Mouse (Mus musculus) spleen, adult 12 weeks (tissue): ENCODE results near the gene Mbd3.

Source experiments
- DNase-seq: peaks from one replicate; pipeline ENCODE4 v3.0.0; 2022; ENCODE audit warnings: low spot score

Mbd3 gene

DNA sequence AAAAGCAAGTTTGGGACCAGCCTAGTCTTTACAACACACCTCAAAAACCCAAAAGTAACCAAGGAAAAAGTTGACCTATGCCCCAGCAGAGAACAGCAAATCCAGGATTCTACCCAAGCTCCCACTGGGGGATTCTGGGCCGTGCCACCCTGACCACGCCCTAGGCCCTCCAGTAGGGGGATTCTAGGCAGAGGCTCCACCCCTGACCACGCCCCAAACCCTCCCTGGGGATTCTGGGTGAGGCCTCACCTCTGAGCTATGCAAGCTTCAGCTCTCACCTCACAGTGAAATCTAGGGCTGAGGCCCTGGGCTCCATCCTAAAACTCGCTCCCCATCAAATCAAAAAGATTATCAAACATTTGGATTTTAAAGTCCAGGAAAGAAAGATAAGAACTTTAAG, 24.2 kb upstream of the Mbd3 start:
- DNase-seq = peak; percentile 63

DNA sequence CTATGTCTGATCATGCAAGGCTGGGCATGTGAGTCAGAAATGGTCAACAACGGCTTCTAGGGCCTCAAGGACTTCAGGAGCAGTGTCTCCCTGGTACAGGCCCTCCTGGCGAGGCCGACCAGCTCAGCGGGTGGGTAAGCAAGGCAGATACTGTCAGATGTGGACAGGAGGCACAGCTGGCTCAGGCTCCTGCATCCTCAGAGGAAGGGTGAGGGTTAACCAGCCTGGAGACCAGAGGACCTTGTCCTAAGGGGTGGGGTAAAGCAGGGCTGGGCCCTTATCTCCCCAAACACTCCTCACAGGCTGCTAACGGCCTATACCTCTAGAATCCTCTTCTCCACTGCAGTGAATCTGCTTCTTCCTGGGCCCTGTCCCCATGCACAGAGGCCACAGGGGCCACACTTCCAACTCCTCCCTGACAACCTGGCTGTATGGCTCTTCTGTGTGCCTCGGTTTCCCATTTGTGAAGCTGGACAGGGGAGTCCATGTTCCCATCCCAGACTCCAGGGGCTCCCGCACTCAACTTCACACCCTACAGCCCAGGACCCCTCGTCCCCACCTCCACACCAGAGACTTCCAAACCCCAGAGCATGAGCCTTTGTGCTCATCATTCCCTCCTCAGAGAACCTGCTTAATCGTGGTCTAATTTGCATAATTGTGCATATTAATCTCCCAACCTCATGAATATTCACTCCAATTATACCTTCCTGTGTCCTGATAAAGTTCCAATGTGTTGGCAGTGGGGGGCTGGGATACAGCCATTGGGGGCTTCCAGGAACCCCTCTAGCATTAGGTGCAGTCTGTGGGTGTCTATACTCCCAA, 22.5 kb upstream of the Mbd3 start:
- peak; percentile 58 for DNase-seq

DNA sequence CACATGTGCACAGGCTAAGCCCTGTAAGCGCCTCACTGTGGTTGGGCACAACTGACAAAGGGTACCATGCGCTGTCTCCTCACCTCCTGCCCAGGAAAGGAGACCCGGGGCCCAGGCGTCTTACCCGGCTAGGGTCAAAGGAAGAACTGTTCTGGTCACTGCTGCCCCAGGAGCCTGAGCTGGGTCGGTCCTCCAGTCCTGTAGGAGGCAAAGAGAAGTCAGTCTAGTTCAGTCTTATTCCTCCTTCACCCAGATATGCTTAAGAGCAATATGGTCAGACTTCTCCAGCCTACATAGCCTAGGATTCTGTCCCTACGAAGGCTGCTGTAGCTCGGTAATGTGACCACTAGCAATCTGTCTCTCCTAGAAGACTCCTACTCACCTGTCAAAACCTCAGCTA, 21.9 kb upstream of the Mbd3 start:
- DNase-seq = no peak

DNA sequence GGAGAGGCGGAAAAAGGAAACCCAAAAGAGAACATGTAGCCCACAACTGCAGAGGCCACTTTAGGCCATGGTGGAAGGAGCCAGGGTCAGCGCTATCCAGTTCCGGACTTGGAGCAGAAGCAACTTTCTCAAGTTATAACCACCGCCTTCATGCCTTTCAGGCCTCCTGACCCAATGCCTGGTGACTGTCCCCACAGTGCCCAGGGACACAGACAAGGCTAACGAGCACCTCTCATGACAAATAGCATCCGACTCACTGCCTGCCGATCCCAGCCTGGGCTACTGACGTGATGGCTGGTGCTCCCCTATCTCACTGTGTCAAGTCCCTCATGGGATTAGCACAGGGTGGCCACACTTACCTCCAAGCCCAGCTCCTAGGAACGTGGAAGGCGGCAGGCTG, 21.4 kb upstream of the Mbd3 start:
- DNase-seq = no peak

DNA sequence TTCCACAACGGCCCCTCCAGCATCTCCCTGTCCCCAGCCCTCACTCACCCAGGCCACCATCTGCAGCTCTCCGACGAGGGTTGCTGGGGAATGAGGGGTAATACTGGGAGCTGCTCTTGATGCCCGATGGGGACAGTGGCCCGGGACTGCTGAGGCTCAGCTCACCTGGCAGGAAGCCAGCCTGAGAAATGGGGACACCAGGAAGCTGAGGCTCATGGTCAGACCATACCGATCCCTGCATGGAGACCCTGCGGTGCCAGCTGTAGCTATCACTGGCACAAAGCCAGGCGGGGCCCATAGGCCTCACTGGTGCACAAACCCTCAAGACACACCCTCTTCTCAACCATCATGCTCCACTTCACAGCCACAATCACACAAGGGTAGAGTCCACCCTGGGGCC, 20.1 kb upstream of the Mbd3 start:
- no peak for DNase-seq

DNA sequence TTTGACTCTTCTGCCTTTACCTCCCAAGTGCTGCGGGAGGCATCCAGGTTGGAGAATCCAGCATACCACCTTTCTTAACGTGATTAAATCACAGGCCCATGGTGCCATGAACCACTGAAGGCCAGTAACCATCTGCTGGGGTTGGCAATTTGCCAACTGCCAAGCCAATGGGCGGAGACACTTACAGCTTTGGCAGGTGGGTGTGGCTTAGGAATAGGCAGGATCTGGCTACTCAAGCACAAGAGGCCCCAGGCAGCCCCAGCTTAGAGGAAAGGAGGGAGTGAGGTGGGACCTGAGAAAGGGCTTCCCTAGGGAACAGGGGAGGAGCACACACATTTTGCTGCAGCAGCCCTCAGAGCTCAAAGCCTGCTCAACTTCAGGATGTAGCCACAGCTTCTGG, 19.0 kb upstream of the Mbd3 start:
- peak; percentile 52 for DNase-seq

DNA sequence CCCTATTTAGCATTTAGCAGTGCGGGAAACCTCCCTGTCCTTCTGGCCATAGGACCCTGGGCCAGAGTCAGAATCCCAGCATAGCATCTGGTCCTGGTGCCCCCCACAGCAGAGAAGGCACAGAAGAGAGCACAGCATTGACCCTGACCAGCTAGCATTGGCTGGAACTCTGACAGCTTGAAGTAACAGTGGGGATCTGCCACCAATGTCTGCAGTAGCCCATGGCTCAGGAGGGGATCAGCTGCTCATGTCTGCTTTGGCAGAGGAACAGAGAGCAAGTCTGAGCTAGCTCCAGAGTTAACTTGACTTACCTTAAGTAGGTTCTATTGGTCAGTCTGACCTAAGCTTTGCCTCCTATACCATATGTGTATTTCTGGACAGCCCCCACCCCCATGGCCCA, 18.5 kb upstream of the Mbd3 start:
- DNase-seq = no peak

DNA sequence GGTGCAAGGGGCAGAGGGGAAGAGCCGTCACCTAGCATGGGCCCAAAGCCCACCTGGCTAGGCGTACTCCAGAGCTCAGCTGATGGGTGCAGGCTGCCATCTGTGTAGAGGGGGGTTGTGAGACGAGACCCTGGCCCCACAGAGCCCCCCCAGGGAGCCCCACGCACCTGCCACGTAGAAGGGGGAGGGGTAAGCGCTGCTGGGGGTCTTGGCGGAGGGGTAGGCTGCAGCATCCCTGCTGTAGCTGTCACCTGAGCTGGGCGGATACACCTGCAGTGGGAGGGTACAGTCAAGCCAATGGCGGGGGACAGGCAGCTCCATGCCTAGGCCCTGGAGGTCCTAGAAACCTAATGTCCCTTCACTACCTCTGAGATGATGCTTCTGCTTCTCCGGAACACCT, 18.0 kb upstream of the Mbd3 start:
- no peak for DNase-seq

DNA sequence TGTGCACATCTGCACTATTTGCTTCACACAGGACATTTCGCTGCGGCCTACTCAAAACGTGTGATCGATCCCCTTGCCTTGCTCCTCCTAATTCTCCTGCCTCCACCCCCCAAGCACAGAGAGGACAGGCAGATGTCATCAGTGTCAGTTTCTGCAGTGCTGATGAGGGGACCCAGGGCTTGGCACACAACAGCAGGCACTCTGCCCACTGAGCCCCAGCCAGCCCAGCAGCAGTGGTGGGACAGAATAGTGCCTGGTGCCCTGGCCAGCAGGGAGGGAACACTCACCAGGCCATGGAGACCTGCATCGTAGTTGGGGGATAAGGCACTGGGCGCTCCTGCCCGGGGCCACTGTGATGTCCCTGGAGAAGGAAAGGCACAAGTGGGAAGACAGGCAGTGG, 16.2 kb upstream of the Mbd3 start:
- DNase-seq = no peak

DNA sequence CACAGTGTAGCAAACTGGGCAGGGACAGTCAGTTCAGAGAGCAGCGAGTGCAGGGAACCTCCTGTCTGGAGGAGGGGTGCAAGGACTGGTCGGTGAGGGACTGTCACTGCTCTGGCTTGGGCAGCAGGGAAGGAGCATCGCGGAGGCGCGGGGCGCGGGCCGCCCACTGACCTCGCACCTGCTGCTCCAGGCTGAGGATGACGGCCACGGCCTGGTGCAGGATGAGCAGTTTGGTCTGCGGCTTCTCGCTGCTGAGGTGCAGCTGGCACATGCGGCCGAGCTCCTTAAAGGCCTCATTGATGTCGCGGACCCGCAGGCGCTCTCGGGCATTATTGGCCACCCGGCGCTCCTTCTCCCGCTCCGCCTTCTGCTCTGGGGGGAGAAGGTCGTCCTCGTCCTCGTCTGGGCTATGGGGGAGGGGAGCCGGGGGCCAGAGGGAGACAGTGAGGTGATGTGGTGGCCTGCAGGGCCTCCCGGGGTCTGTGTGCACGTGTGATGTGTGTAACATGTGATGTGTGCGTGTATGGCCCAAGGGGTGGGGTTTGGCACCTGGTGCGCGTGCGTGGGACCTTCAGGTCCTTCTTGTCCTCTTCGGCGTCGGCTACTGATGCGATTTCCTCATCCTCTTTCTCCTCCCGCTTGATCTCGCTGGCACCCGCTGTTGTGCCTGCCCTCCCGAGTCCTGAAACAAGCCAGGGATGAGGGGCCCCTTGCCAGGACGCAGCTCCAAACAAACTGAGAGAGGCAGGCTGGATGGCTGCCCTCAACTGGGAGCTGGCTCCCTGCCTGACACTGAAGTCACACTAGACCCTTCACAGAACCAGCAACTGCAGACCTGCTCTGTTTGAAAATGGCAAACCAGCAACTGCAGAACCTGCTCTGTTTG, 13.5 kb upstream of the Mbd3 start:
- DNase-seq = no peak

DNA sequence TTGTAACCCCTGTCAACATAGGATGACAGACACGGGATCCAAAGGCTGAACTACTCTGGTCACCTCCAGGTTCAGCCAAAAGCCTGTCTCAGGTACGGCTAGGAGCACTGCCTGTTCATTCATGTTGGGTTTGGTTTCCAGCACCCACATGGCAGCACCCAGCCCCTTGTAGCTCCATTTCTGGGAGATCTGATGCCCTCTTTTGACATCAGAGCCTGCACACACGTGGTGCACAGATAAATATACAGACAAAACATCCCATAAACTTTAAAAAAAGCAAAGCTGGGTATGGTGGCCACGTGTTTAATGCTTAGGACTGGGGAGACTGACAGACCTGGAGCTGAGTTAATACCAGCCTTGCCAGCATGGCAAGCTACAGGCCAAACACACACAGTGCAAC, 8.6 kb upstream of the Mbd3 start:
- no peak for DNase-seq

DNA sequence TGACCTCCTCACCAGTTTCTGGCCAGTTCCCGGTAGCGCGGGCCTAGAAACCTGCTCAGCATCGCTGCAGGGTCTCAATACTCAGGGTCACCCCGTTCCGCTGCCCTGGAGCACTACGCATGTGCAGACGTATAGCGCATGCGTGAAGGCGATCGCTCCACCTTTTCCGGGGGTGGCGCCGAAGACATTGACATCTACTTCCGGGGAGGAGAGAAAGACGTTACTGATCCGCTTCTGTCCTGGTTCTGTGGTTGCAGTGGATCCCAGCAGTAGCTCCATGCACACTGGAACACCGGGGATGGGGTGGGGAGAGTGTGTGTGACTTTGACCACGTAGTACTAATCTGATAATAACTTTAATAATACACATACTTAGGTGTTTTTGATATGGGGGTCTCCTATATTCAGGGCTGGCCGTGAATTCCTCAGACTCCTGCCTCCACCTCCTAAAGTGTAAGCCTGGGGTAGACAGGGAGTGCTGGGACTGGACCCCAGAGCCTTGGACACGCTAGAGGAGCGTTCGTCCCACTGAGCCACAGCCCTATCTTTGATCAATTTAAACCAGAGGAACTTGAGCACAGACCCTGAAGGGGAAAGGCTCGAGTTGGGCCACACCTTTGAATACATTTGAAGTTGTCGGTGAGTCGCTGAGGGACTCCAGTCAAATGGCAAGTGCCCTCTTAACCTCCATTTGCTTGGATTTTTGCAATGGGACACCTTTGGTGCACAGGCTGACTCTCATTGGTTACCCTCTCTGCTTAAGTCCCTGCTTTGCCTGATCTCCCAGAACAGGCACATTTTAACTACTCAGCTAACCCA, 7.5 kb upstream of the Mbd3 start, which contains the start of gene Uqcr11:
TSS of gene Uqcr11 (minus strand) at position 147 of the 818 bp plus-strand sequence.
- peak; percentile 83 for DNase-seq

DNA sequence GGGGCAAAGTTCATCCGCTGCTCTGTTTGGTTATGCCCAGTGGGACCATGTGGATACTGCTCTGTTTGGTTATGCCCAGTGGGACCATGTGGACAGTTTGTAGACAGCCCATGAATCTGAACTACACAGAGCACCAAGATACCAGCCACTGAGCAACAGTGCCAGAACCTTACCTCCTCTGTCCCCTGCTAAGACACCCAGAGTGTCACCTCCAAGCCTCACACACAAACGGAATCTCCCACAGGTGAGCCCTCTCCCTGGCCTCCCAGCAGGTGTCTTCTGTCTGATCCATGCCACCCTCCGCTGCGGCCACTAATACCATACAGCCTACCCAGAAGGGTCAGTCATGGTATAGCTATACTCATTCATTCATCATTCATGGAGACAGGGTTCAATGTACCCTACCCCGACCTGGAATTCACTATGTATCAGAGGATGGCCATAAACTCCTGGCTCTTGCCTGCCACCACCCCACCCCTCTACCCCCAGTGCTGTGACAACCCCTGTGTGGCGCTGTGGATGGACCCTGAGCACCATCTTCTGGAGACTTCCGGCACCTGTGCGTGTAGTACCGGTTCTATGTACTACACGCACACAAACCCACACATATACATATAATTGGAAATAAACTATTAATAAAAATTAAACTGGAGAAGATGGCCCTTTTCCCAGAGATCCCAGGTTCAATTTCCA, 6.3 kb upstream of the Mbd3 start:
- no peak for DNase-seq

DNA sequence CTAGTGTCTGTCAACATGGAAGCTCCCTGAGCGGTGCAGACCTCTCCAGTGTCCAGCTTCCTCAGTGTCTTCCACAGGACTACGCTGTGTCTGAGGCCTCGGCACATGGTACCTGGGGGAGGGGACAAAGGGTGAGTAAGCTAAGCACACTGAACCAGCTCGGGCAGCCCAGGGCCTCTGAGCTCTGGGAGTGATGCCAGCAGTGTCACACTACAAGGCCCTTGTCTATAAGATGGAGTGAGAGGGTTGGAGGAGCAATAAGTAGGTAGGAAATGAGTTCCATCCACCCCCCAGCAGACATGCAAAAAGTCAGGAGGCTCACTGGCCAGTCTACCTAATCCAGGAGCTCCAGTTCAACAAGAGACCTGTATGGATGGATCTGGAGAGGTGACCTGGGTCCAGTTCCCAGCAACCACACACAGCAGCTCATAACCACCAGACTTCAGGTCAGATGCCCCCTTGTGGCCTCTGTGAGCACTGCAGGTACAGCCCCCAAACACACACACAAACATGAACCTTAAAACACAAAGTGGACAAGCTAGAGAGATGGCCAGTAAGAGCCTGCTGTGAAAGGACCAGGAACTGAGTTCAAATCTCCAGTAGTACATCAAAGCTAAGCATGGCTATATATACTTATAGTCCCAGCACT, 3.8 kb upstream of the Mbd3 start:
- DNase-seq = no peak

DNA sequence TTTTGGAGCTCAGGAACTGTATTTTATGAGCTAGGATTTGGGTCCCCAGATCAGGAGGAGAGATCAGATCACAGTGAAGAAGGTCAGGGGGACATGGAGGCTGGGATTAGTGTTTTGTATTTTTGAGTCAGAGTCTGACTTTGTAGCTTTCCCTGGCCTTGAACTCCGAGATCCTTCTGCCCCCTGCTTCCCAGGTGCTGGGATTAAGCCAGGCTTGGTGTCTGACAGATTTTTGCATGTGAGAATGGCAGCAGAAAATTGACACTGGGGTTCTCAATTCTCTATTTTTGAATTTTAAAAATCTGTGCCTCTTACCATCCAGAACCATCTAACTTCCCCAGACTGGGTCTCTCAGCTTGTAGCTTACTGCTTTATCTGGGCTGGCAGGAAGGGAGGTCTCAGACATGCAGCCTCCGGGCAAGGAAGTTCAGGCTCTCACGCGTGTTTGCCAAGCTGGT, 1.4 kb upstream of the Mbd3 start:
- DNase-seq = no peak

DNA sequence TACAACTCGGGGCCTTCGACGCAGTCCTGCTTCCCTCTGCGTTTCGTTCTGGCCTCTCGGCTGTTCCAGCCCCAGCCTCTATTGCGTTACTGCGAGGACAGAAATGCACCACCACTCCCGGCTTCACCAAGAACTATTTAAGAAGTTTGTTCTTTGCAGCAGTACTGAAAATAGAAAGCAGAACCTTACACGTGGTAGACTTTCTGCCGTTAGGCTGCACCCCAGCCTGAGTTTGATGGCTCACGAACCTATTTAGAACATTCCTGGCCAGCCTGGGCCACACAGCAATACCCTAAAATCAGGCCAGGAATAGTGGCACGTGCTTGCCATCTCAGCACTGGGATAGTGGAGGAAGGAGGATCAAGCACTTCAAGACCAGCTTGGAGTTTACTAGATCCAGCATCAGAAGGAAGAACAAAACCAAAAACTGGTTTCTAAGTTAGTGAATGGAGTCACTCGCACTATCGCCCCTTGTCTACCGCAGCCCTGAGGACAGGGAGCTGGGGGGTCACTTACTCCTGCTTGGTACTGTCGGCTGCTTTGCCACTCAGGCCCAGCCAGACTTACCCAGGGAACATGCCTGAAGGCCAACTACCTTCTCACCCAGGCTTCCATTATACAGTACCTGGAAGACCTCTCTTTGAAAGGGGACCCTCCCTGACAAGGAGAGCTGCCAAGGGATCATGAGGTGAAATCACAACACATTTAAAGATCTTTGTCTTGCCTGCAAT, 788 bp upstream of the Mbd3 start:
- DNase-seq = no peak

DNA sequence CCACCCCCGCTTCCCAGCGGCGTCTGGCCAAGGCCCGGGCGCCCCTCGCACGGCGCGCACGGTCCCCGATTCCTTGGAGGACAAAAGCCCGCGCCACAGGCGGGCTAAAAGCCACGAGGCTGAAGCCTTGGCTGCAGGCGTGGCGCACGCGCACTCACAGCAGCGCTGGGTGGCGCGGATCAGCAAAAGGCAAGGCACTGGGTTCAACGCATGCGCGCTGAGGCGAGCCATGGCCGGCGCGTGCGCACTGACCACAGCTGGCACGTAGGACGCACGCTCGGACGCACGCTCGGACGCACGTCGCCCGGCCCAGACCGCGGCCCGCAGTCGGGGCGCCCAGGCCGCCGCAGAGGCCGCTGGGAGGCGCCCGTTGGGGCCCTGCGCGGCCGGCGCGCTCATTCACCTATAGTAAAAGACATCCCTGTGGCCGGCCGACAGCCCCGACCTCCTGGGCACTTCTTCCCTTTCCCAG, 595 bp downstream of the Mbd3 start:
- DNase-seq = peak; percentile 97

DNA sequence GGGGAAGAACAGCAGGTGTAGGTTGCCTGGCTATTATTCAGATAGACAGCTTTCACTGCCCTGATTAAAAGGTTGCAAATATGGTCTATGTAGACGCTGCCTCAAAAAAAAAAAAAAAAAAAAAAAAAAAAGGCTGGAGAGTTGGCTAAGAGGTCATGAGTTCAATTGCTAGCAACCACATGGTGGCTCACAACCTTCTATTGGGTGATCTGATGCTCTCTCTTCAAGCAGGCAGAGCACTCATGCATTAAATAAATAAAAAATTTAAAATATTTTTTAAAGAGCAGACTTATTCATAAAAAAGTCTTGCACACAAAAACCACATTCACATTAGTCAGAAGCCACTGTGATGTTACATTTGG, 1.2 kb downstream of the Mbd3 start:
- no peak for DNase-seq

DNA sequence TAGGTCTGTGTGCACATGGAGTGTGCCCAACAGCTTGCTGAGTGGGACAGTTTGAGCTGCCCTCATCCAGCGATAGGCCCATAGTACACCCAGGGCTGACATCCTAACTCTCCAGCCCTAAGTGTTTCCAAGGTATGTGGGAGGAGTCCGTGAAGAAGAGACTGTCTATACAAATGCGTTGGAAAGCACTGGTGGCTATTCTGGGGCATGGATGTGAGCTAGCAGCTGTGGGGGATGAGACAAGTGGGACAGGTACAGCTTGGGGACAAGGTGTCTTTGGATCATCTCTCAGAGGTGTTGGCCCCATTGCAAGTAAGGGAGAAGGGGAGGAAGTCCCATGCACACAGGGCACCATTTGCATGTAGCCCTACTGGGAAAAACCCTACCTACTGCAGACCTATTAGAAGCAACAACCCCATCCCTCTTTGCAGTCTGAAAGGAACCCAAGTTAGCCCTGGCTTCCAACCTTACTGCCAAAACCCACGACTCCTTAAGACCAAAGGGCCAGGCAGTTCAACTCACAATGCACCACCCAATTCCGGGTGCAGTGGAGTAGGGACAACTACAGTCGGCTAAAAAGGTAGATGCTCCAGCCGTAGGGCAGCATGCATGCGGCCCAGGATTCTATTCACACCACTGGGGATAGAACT, 1.7 kb downstream of the Mbd3 start:
- no peak for DNase-seq
